ENCODE assay signal across 8 mouse cellular contexts in genomic region chr6:13871625-13871958, GRCm38 (mm10). TPM values are rescaled to one million over a fixed set of nuclear protein-coding genes. Genes with fewer than 3 reads are reported as not detected.
DNase-seq lines count a peak whose midpoint lies in the region; ATAC-seq and TF ChIP-seq lines count a peak whose summit lies in the region.

No protein-coding gene starts in this region.

- peak; percentile 83 for ATAC-seq in lung, embryonic 14.5 days (ENCODE audit: insufficient read depth)
- ATAC-seq in neural tube, embryonic 14.5 days (ENCODE audit: low read depth), result peak; percentile 77

- peak overlapping the region; percentile 83 for H3K9ac ChIP-seq in lung, embryonic 14.5 days
- peak overlapping the region; percentile 59 for H3K9ac ChIP-seq in neural tube, embryonic 14.5 days (replicated peaks; ENCODE audit: low read depth, low read length)

- H3K27me3 ChIP-seq in lung, embryonic 14.5 days (ENCODE audit: insufficient read depth, low read length), result no peaks in the 10 kb centered on the region
- H3K27me3 ChIP-seq in limb, embryonic 10.5 days (ENCODE audit: low read depth, poor library complexity, severe bottlenecking), result no peaks in the 10 kb centered on the region
- H3K27me3 ChIP-seq in neural tube, embryonic 14.5 days (ENCODE audit: control insufficient read depth, insufficient read depth, low read length), result no peaks in the 10 kb centered on the region

- peaks cover 7% of the 10 kb centered on the region; the same call in 1 of the 2 replicates for H3K4me1 ChIP-seq in lung, embryonic 14.5 days (ENCODE audit: insufficient read depth)
- peaks cover 2% of the 10 kb centered on the region; the same call in 1 of the 2 replicates for H3K4me1 ChIP-seq in embryonic fibroblast, embryonic 13.5 days (ENCODE audit: control insufficient read depth, insufficient read depth, low read length)
- peaks cover 5% of the 10 kb centered on the region for H3K4me1 ChIP-seq in limb, embryonic 10.5 days
- H3K4me1 ChIP-seq in neural tube, embryonic 14.5 days (ENCODE audit: control insufficient read depth, insufficient read depth, low read length), result no peaks in the 10 kb centered on the region

- H3K9me3 ChIP-seq in lung, embryonic 14.5 days (ENCODE audit: low read depth, low read length), result no peaks in the 10 kb centered on the region
- no peaks in the 10 kb centered on the region for H3K9me3 ChIP-seq in limb, embryonic 10.5 days (replicated peaks)
- no peaks in the 10 kb centered on the region for H3K9me3 ChIP-seq in neural tube, embryonic 14.5 days (ENCODE audit: control insufficient read depth, low read length)

- peaks cover 11% of the 10 kb centered on the region; the same call in 1 of the 2 replicates for H3K36me3 ChIP-seq in lung, embryonic 14.5 days (ENCODE audit: insufficient read depth)
- H3K36me3 ChIP-seq in limb, embryonic 10.5 days, result peaks cover 7% of the 10 kb centered on the region; the same call in 1 of the 2 replicates
- no peaks in the 10 kb centered on the region for H3K36me3 ChIP-seq in neural tube, embryonic 14.5 days (ENCODE audit: control insufficient read depth, insufficient read depth, low read length)

- peak overlapping the region; percentile 59 for H3K4me3 ChIP-seq in lung, embryonic 14.5 days (ENCODE audit: low read depth, low read length)
- peak overlapping the region; percentile 82 for H3K4me3 ChIP-seq in embryonic fibroblast, embryonic 13.5 days (ENCODE audit: insufficient read depth, low read length)
- peak overlapping the region; percentile 63 for H3K4me3 ChIP-seq in limb, embryonic 10.5 days
- H3K4me3 ChIP-seq in neural tube, embryonic 14.5 days (ENCODE audit: low read depth, low read length), result peak overlapping the region; percentile 54

- no peak for TF ChIP-seq CTCF in lung, embryonic 14.5 days (IDR thresholded peaks at IDR 0.05; ENCODE audit: low read depth)
- TF ChIP-seq CTCF in embryonic fibroblast, embryonic 13.5 days (IDR thresholded peaks at IDR 0.05; ENCODE audit: borderline replicate concordance, insufficient read depth, low read length), result no peak

- H3K4me2 ChIP-seq in lung, embryonic 14.5 days, result peak overlapping the region; percentile 61
- peak overlapping the region; percentile 49 for H3K4me2 ChIP-seq in neural tube, embryonic 14.5 days (ENCODE audit: low read depth, low read length)

- H3K27ac ChIP-seq in lung, embryonic 14.5 days (ENCODE audit: low read depth), result peak overlapping the region; percentile 87
- H3K27ac ChIP-seq in embryonic fibroblast, embryonic 13.5 days (ENCODE audit: insufficient read depth, low read length), result peak overlapping the region; percentile 82; the same call in 1 of the 2 replicates
- peak overlapping the region; percentile 90 for H3K27ac ChIP-seq in limb, embryonic 10.5 days
- H3K27ac ChIP-seq in neural tube, embryonic 14.5 days (ENCODE audit: low read depth, low read length), result no peak overlapping the region

- TF ChIP-seq POLR2A in embryonic fibroblast, embryonic 13.5 days (IDR thresholded peaks at IDR 0.05; ENCODE audit: low read depth, low read length), result no peak

- no peak for DNase-seq in lung, embryonic 14.5 days
- no peak for DNase-seq in lung, postnatal 36 days
- no peak for DNase-seq in limb, embryonic 10.5 days (ENCODE audit: low spot score)
- DNase-seq in Muller cell, postnatal 12 days (ENCODE audit: inconsistent ontology term), result no peak
- no peak for DNase-seq in layer of hippocampus, postnatal 25 days (ENCODE audit: extremely low spot score in 1 of 2, low spot score in 1 of 2)
- DNase-seq in lung, adult 18-20 months, result no peak

- WGBS in lung, embryonic 14.5 days, result under 1% methylated on average over 7 of the region's 7 CpGs
- 5% methylated on average over 7 of the region's 7 CpGs for WGBS in limb, embryonic 10.5 days
- 2% methylated on average over 7 of the region's 7 CpGs for WGBS in neural tube, embryonic 14.5 days

RNA-seq across cellular contexts. Expression of gene 2610001J05Rik, which starts 0.3 kb away (rescaled TPM):
- 85.2 and 90.8 TPM in 2 replicates for polyA plus RNA-seq in lung, embryonic 14.5 days (2014; fragmentation: Nextera tagmentation; extraction: Ambion mirVana)
- 109 and 114 TPM in 2 replicates for polyA plus RNA-seq in embryonic fibroblast, embryonic 13.5 days (2011; ENCODE audit: insufficient read length, low read depth, missing spikeins)
- polyA plus RNA-seq in limb, embryonic 10.5 days (2016; fragmentation: Nextera tagmentation; extraction: Ambion mirVana), result 79.6 and 87.5 TPM in 2 replicates
- polyA plus RNA-seq in neural tube, embryonic 14.5 days (2014; fragmentation: Nextera tagmentation; extraction: Ambion mirVana), result 65.9 and 68.2 TPM in 2 replicates
- total RNA-seq in layer of hippocampus, postnatal 25 days (2021), result 10 to 100 TPM; 32.0 to 39.7 TPM

RNA-seq across cellular contexts. Expression of gene Gpr85, which starts 31.9 kb away (rescaled TPM):
- polyA plus RNA-seq in lung, embryonic 14.5 days (2014; fragmentation: Nextera tagmentation; extraction: Ambion mirVana), result 5.0 and 5.6 TPM in 2 replicates
- polyA plus RNA-seq in embryonic fibroblast, embryonic 13.5 days (2011; ENCODE audit: insufficient read length, low read depth, missing spikeins), result 4.5 and 5.6 TPM in 2 replicates
- polyA plus RNA-seq in limb, embryonic 10.5 days (2016; fragmentation: Nextera tagmentation; extraction: Ambion mirVana), result 1.6 and 2.4 TPM in 2 replicates
- polyA plus RNA-seq in neural tube, embryonic 14.5 days (2014; fragmentation: Nextera tagmentation; extraction: Ambion mirVana), result 138 and 146 TPM in 2 replicates
- total RNA-seq in layer of hippocampus, postnatal 25 days (2021), result 10 to 100 TPM; 39.0 to 44.6 TPM

Comparison
In these comparisons a context has a peak if more than half of its experiments do, and no peak if none do; other contexts are left out.
1. RNA of gene Gpr85, which starts 31.9 kb away (polyA plus RNA-seq): 138 to 146 TPM in neural tube, embryonic 14.5 days; 4.5 to 5.6 TPM in embryonic fibroblast, embryonic 13.5 days, 5.0 to 5.6 TPM in lung, embryonic 14.5 days and 1.6 to 2.4 TPM in limb, embryonic 10.5 days; every median in the first group is over 10 times any median in the second.
2. Peak in every context shown above with its lines, with median percentiles within 50 percentile points of each other: H3K4me3 ChIP-seq.